ENCODE assay signal across 29 mouse cellular contexts in the genomic region with DNA sequence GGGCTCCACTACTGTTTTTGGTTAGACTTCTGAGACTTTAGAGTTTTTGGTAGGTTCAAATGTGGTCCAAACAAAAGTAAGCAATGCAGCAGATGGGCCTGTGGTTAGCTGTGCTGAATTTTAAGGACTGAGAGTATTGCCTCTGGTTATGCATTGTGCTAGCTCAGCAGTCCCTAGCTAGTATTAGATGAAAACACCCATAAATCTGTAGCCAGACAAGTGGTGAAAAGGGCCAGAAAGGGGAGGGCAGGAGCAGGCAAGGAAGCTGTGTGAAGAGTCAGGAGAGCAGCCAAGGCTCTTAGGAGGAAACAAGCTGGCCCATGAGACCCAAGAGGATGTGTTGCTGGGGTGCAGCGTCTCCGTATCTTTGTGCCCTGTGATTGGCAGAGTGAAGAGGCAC.
A peak's percentile ranks its signal among the peaks of the same experiment; 100 is the strongest.
DNase-seq lines count a peak whose midpoint lies in the region; ATAC-seq lines count a peak whose summit lies in the region.
"Had no signal": no experiment of that assay in that cellular context is flagged by ENCODE, and none has a peak within 500 bp of the region (broad histone marks: within the 10 kb centered on the region; RNA-seq: fewer than 3 reads in every experiment).

No protein-coding gene starts in this region.

- no peak overlapping the region for H3K4me2 ChIP-seq in hindbrain, embryonic 13.5 days
- no peak overlapping the region for H3K4me2 ChIP-seq in hindbrain, embryonic 14.5 days (replicated peaks)
- H3K4me2 ChIP-seq in neural tube, embryonic 14.5 days (ENCODE audit: low read depth, low read length): no peak overlapping the region
- H3K4me2 ChIP-seq in forebrain, embryonic 12.5 days: no peak overlapping the region
- H3K4me2 ChIP-seq: forebrain, embryonic 15.5 days; heart, embryonic 11.5 days; midbrain, embryonic 15.5 days had no signal

- 0 out of 2 replicates have a peak overlapping the region, but pooled peaks have one; percentile 23 for H3K27ac ChIP-seq in hindbrain, embryonic 13.5 days
- no peak overlapping the region for H3K27ac ChIP-seq in hindbrain, embryonic 14.5 days
- peak overlapping the region; percentile 60; the same call in 1 of the 2 replicates for H3K27ac ChIP-seq in neural tube, embryonic 14.5 days (ENCODE audit: low read depth, low read length)
- no peak overlapping the region for H3K27ac ChIP-seq in forebrain, embryonic 12.5 days
- H3K27ac ChIP-seq: forebrain, embryonic 15.5 days; gastrocnemius, adult 2 months; layer of hippocampus, adult 2 months; liver, embryonic 14.5 days; midbrain, embryonic 10.5 days; midbrain, embryonic 15.5 days had no signal

- H3K9me3 ChIP-seq in hindbrain, embryonic 13.5 days: no peaks in the 10 kb centered on the region
- H3K9me3 ChIP-seq in hindbrain, embryonic 14.5 days (ENCODE audit: control insufficient read depth, low read length): 0 out of 2 replicates have a peak, but pooled peaks cover 2% of the 10 kb centered on the region
- H3K9me3 ChIP-seq in neural tube, embryonic 14.5 days (ENCODE audit: control insufficient read depth, low read length): no peaks in the 10 kb centered on the region
- no peaks in the 10 kb centered on the region for H3K9me3 ChIP-seq in forebrain, embryonic 12.5 days
- H3K9me3 ChIP-seq: forebrain, embryonic 15.5 days; midbrain, embryonic 10.5 days; midbrain, embryonic 15.5 days had no signal

- no peak overlapping the region for H3K9ac ChIP-seq in hindbrain, embryonic 13.5 days
- no peak overlapping the region for H3K9ac ChIP-seq in hindbrain, embryonic 14.5 days
- H3K9ac ChIP-seq in neural tube, embryonic 14.5 days (replicated peaks; ENCODE audit: low read depth, low read length): no peak overlapping the region
- no peak overlapping the region for H3K9ac ChIP-seq in forebrain, embryonic 12.5 days
- H3K9ac ChIP-seq: forebrain, embryonic 15.5 days; liver, embryonic 14.5 days; midbrain, embryonic 15.5 days had no signal

- no peaks in the 10 kb centered on the region for H3K27me3 ChIP-seq in hindbrain, embryonic 13.5 days
- H3K27me3 ChIP-seq in hindbrain, embryonic 14.5 days (ENCODE audit: control insufficient read depth, insufficient read depth, low read length): no peaks in the 10 kb centered on the region
- H3K27me3 ChIP-seq in neural tube, embryonic 14.5 days (ENCODE audit: control insufficient read depth, insufficient read depth, low read length): no peaks in the 10 kb centered on the region
- no peaks in the 10 kb centered on the region for H3K27me3 ChIP-seq in forebrain, embryonic 12.5 days
- H3K27me3 ChIP-seq: forebrain, embryonic 15.5 days; midbrain, embryonic 15.5 days had no signal

- ATAC-seq in hindbrain, embryonic 13.5 days (ENCODE audit: low FRiP score): no peak
- no peak for ATAC-seq in hindbrain, embryonic 14.5 days (ENCODE audit: low FRiP score)
- ATAC-seq in neural tube, embryonic 14.5 days (ENCODE audit: low read depth): peak; percentile 56
- no peak for ATAC-seq in forebrain, embryonic 12.5 days (ENCODE audit: low FRiP score)
- ATAC-seq: forebrain, embryonic 15.5 days; intestine, embryonic 16.5 days; Patski had no signal

- H3K4me3 ChIP-seq in hindbrain, embryonic 13.5 days: no peak overlapping the region
- no peak overlapping the region for H3K4me3 ChIP-seq in hindbrain, embryonic 14.5 days (replicated peaks; ENCODE audit: low read length)
- H3K4me3 ChIP-seq in neural tube, embryonic 14.5 days (ENCODE audit: low read depth, low read length): no peak overlapping the region
- H3K4me3 ChIP-seq in forebrain, embryonic 12.5 days (replicated peaks): no peak overlapping the region
- H3K4me3 ChIP-seq: forebrain, embryonic 15.5 days; gastrocnemius, adult 2 months; layer of hippocampus, adult 2 months; midbrain, embryonic 10.5 days; midbrain, embryonic 15.5 days had no signal

- no peaks in the 10 kb centered on the region for H3K36me3 ChIP-seq in hindbrain, embryonic 13.5 days
- no peaks in the 10 kb centered on the region for H3K36me3 ChIP-seq in hindbrain, embryonic 14.5 days (replicated peaks; ENCODE audit: control insufficient read depth, insufficient read depth)
- no peaks in the 10 kb centered on the region for H3K36me3 ChIP-seq in neural tube, embryonic 14.5 days (ENCODE audit: control insufficient read depth, insufficient read depth, low read length)
- no peaks in the 10 kb centered on the region for H3K36me3 ChIP-seq in forebrain, embryonic 12.5 days (replicated peaks)
- H3K36me3 ChIP-seq: forebrain, embryonic 15.5 days; midbrain, embryonic 10.5 days; midbrain, embryonic 15.5 days had no signal

- no peak for DNase-seq in hindbrain, embryonic 14.5 days (ENCODE audit: low spot score)
- DNase-seq in ovary, adult 18-20 months (ENCODE audit: low spot score): peak; percentile 6
- no peak for DNase-seq in ovary, postnatal 10 days (ENCODE audit: low spot score)
- DNase-seq in mesoderm, embryonic 11.5 days (ENCODE audit: low read depth, low spot score): peak; percentile 39
- no peak for DNase-seq in left cerebral cortex, adult 18-20 months (ENCODE audit: low spot score in 2 of 2)
- DNase-seq: adrenal gland, postnatal 10 days; cerebellum, adult 8-10 months; cerebellum, postnatal 25 days; gastrocnemius, adult 2 months; gastrocnemius, postnatal 36 days; heart, adult 18-20 months; heart, postnatal 36 days; kidney, adult 9 months; liver; lung, adult 2 months; lung, postnatal 14 days; right cerebral cortex, postnatal 25 days; thymus, postnatal 25 days had no signal

- 53% methylated on average over 2 of the region's 2 CpGs for WGBS in hindbrain, embryonic 13.5 days
- WGBS in hindbrain, embryonic 14.5 days: 61% methylated on average over 2 of the region's 2 CpGs
- WGBS in neural tube, embryonic 14.5 days: 24% methylated on average over 2 of the region's 2 CpGs
- WGBS in forebrain, embryonic 12.5 days: 81% methylated on average over 2 of the region's 2 CpGs

- H3K4me1 ChIP-seq in hindbrain, embryonic 13.5 days (replicated peaks): peaks cover 5% of the 10 kb centered on the region; the same call in 1 of the 2 replicates
- H3K4me1 ChIP-seq in hindbrain, embryonic 14.5 days (replicated peaks; ENCODE audit: control insufficient read depth, insufficient read depth, low read length): no peaks in the 10 kb centered on the region
- peaks cover 4% of the 10 kb centered on the region; the same call in 1 of the 2 replicates for H3K4me1 ChIP-seq in neural tube, embryonic 14.5 days (ENCODE audit: control insufficient read depth, insufficient read depth, low read length)
- H3K4me1 ChIP-seq in forebrain, embryonic 12.5 days: peaks cover 8% of the 10 kb centered on the region
- H3K4me1 ChIP-seq: midbrain, embryonic 10.5 days had no signal

Comparison
In these comparisons a context has a peak if more than half of its experiments do, and no peak if none do; other contexts are left out.
1. H3K27ac ChIP-seq: peak in hindbrain, embryonic 13.5 days (single experiment) and neural tube, embryonic 14.5 days (single experiment); none in hindbrain, embryonic 14.5 days (single experiment) and forebrain, embryonic 12.5 days (single experiment).
2. DNase-seq: peak in ovary, adult 18-20 months (single experiment) and mesoderm, embryonic 11.5 days (single experiment); none in hindbrain, embryonic 14.5 days (single experiment), ovary, postnatal 10 days (single experiment) and left cerebral cortex, adult 18-20 months (0 of 2).